Mouse (Mus musculus) layer of hippocampus, adult 8-10 months (tissue): ENCODE data around the gene D5Ertd579e. TPM values are rescaled to one million over a fixed set of nuclear protein-coding genes. Genes with fewer than 3 reads are reported as not detected.
"Not testable (repeated sequence)": the region's sequence is repeated elsewhere in the genome, so short reads cannot be mapped to it uniquely, and the experiment has no call there.

ENCODE experiments used
- DNase-seq, 2 experiments: peaks; one replicate each; pipeline ENCODE4 v3.0.0; 2022; ENCODE audit warnings: low spot score in 2 of 2
- total RNA-seq, 4 experiments: library from RNA; stranded (reverse); gene quantifications; 2 replicates each; pipeline ENCODE4 v1.2.4; 2022

D5Ertd579e gene
- total RNA-seq, 4 experiments from 2014 or later = 92.0 to 121 (median 95.2) TPM

DNA sequence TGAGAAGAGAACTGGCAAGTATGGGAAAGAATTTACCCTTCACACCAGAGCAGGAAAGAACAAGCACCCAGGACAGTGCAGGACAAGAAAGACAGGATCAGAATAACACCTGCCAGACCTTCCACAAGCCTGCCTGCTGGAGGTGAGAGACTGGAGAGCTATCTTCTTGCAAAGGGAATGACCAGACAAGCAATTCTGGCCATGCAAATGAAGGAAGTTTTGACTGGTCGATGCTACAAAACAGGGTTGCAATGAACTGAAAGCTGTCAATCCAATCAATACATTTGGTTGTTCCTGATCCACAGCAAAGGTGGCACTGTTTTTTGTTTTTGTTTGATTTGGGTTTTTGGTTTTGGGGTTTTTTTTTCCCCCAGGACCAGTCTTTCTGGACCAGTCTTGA is 12.2 kb downstream of the D5Ertd579e start:
- DNase-seq = no peak

DNA sequence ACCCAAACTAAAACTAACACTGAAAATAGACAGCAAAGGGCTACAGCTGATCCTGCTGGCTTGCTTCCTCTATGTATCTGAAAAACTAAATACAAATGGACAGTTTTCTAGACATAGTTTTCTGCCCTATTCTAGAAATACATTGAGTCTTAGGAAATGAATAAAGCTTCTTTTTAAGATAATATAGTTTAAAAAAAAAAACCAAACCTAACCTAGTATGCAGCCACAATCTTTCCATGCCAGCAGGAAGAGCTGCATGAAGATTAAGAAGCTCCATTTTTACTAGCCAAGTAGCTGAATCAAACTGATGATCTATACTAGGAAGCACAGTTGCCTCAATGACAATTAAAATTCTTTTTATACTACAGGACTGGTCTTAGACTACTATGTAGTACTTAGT is 14.6 kb downstream of the D5Ertd579e start:
- DNase-seq = no peak

DNA sequence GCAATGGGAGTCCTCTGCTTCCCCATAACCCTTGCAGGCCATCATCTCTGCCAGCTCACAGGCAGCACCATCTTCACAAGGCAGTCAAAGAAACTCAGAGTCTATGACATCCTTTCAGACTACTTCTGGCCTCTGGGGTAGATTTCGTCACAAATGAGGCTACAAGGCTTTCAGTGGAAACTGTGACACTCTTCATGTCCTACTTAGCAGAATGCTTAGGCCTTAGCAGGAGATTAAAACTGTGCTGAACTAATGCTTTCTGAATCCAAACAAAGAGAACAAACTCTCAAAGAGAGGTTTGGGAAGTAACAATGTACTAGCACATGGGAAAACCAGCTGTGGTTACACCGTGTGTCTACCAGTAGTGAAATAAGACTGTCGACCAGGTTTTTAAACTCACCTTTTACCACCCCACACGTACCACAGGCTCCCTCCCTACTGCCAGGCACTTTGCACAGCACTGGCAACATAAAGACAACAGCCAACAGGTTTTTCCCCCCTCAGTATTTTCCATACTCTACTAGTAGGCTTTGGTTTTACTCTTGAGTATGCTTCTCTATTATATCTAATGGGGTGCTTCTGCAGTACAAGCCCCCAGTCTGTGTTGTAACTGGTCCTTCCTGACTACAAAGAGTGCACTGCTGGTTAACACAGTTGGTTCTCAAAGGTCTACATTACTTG is 15.8 kb downstream of the D5Ertd579e start:
- DNase-seq = no peak

DNA sequence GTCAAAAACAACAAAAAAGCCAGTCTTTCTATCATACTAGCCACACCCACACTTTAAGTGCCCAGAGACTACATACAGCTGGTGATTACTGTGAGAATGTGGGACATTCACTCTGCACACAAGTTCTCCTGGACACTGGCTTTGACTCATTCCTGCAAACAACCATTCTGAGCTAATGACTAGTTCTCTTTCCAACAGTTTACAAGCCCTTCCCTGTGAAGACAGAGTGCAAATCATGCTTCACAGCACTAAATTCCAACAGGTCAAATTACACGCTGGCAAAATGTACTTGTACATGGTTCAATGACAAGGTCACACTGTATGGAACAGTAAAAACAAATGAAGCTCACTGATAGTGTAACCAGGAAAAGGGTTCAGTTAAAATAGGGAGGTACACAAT is 17.0 kb downstream of the D5Ertd579e start:
- no peak for DNase-seq

DNA sequence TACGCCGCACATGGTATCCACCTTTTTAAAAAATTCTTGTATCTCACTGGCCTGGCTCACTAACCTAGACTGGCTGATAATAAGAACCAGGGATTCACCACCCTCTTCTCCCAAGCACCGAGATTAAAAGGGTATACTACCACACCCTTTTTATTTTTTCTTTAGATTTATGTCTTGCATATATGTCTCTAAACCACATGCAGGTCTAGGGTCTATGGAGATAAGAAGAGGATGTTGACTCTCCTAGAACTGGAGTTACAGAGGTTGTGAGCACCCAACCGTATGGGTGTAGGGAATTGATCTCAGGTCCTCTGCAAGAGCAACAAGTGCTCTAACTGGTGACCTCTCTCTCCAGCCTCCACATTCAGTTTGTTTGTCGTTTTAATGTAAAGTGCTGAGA is 17.9 kb downstream of the D5Ertd579e start:
- no peak for DNase-seq

DNA sequence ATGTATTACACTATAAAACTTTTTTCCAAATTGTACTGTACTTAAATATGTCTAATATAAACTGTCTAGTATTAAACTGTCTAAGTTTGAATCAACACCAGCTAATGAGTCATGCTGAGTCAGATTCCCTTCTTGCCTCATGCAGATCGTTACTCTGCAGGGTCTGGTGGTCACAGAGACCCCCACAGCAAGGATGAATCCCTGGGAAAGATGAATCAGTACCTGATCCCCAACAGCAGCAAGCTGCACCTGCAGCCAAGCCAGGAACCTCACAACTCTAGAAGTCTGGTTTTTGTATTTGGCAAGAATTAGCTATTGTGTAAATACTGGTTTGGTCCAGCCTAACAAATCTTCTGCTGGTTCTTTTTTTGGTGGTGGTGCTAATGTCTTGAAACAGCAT is 20.4 kb downstream of the D5Ertd579e start:
- no peak for DNase-seq

DNA sequence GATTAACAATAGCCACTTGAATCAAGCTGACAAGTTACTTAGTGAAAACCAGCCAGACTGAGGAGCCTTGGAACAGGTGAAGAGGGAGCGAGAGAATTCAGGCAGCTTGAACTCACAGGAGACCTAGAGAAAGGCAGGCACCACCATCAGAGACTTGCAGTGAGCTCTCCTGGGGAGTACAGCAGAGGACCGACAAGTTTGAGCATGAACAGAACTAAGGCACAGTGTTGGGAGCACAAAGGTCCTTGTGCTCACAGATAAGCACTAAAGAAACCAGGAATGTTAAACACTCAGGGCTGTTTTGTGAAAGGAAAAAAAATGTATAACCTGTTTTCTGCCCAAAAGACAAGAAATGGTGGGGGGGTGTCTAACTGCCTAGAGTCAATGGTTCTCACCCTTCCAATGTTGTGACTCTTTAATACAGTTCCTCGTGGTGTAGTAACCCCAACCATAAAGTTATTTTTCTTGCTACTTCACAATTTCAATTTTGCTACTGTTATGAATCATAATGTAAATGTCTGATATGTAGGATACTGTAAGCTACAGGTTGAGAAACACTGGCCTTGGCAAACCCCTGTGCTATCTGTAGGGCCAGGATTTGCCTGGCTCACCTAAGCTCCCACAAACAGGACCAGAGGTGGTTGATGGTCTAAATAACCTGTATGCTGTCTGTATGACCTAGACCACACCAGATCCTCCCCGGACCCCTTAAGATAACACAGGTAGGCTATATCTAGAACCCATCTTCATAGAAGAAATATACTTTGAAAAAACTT is 21.0 kb downstream of the D5Ertd579e start:
- DNase-seq = no peak

DNA sequence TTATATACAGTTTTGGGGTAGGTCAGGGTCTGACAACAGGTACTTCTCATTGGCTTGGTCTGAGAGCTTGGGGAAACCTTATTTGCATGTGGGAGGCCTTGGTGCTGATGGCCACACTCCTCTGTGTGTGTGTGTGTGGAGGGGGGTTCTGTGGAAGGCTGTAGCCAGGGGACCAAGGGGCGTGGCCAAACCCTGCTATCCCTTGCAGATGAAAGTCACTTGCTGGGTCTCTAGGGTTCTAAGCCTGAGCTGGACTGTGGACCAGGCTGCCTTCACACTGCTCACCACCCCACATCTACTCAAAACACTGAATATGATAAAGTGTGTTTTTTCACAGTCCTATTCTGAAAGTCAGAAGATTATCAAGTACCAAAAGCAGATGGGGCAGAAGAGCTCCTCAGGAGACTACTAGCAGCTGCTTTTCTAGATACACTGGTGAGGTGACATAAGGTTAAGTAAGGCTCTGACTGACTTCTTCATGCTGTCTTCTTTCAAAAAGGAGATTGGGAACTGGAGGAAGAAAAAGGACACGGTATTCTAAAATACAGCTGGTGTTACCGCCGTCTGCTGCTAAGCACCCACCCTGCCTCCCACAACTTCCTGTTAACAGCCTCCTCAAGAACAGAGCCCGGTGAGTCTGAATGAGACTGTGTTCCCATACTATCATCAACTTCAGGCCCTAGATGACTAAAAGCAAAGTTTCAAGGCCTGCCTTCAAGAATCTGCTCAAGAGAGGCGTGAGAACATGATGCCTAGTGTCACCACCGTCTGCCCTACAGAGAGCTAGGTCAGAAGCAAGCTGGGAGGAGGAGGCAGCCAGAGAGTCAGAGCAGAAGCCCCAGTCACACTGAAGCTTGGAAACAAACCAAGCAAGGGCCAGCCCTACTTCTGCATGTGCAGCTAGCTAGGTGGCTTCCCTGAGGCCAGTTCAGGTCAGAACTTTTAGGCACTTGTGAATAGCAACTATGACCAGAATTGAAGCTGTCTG is 26.5 kb downstream of the D5Ertd579e start:
- DNase-seq = peak; percentile 58 to 65

DNA sequence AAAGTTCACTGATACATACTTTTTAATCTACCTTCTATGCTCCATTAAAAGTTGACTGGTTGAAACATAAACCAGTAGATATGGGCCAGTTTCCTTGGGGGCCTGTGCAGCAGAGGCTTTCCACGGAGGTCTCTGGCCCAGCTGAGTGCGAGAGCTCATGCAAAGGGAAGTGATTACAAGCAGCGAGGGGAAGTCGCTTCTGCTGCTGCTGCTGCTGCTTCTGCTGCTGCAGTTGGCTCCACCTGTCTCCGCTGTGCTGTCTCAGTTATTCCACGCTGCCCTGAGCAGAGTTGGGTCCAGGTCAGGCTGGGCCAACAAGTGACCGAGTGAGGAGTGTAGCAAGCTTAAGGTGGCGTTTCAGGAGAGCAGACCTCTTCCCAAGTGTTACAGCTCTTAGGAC is 27.3 kb downstream of the D5Ertd579e start:
- DNase-seq = no peak

DNA sequence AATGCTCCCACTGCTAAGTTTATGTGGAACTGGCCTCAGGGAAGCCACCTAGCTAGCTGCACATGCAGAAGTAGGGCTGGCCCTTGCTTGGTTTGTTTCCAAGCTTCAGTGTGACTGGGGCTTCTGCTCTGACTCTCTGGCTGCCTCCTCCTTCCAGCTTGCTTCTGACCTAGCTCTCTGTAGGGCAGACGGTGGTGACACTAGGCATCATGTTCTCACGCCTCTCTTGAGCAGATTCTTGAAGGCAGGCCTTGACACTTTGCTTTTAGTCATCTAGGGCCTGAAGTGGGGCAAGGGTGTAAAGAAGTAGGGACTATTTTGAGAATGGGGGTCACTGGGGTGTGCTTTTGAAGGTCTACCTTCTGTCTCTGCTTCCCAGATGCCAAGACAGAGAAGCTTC is 27.8 kb downstream of the D5Ertd579e start:
- not testable (repeated sequence) for DNase-seq

DNA sequence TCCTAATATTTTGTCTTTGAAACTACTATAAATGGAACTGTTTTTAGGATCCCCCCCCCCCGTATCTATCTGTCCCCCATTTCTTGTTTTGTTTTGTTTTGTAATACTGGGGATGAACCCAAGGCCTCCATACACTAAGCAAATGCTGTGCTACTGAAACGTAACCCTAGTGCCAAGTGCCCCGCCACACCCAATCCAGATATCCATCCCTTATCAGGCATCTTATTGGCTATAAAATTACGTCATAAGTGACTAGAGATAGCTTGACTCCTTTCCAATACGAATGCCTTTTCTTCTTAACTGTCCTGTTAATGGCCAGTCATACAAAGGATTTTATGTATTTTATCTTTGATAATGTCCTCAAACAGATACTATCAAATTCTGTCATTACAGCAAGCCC is 28.7 kb downstream of the D5Ertd579e start:
- no peak for DNase-seq

DNA sequence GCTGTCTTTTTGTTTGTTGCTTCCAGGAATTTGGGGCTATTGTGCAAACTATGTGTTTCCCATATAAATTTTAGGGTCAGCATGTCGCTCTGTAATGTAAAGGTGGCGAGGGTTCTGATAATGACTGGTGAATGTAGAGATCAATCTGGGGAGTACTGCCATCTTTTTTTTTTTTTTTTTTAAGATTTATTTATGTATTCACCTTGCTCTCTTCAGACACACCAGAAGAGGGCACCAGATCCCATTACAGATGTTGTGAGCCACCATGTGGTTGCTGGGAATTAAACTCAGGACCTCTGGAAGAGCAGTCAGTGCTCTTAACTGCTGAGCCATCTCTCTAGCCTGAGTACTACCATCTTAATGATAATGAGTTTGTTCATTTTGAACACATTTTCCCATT is 29.1 kb downstream of the D5Ertd579e start:
- DNase-seq = not testable (repeated sequence)

DNA sequence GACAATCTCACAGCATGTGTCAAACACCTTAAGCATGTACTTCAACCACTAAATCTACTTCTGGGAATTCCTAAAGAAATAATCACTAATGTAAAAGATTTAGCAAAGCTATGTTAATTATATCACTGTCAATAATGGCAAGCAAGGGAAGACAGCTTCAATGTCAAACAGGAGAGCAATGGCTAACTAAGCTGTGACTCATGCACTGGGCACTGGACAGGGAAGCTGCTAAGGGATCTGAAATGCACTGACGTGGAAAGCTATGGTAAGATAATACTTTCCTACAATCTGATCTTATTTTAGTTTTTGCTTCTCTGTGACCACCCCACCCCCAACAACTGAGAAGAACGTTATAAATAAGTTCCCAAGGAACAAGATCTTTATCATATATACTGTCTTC is 32.5 kb downstream of the D5Ertd579e start:
- no peak for DNase-seq

DNA sequence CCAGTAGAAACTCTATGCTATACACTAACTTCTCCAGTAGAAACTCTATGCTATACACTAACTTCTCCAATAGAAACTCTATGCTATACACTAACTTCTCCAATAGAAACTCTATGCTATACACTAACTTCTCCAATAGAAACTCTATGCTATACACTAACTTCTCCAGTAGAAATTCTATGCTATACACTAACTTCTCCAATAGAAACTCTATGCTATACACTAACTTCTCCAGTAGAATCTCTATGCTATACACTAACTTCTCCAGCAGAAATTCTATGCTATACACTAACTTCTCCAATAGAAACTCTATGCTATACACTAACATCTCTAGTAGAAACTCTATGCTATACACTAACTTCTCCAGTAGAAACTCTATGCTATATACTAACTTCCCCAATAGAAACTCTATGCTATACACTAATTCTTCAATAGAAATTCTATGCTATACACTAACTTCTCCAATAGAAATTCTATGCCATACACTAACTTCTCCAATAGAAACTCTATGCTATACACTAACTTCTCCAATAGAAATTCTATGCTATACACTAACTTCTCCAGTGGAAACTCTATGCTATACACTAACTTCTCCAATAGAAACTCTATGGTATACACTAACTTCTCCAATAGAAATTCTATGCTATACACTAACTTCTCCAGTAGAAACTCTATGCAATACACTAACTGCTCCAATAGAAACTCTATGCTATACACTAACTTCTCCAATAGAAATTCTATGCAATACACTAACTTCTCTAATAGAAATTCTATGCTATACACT is 34.7 kb downstream of the D5Ertd579e start:
- DNase-seq = not testable (repeated sequence)

DNA sequence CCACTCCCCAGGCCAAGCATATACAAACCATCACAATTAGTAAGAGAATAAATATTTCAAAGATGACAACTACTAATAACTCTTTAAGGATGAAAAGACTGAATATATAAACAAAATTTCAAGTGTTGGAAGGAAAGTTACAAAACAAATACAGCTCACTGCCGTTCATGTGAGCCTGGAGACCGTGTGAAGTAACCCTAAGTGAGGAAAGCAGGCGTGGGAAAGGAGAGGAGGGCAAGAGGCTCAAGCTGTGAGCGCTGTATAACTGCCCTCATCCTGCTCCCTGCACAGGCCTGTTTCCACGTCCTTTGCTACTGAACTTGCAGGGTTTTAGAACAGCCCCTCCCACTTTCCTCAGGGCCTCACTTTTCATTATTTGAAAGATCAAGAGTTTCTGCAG is 70.2 kb downstream of the D5Ertd579e start:
- DNase-seq = no peak

DNA sequence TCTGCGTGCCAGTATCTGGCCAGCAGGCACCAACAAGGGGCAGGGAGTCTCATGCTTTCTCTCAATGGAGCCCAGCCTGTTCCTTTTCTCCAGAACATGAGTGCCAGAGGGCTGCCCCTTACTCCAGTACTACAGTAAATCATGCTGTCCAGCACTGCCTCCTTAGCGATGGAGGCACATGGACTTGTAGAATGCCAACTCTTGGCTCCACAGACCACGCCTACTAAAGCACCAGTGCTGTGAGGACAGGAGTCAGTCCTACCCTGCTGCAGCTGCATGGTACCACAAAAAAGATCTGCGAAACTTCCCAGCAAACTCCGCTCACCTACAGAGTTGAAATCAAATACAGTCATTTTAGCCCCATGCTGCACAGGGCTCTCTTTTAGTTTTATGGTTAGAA is 72.2 kb downstream of the D5Ertd579e start:
- no peak for DNase-seq

DNA sequence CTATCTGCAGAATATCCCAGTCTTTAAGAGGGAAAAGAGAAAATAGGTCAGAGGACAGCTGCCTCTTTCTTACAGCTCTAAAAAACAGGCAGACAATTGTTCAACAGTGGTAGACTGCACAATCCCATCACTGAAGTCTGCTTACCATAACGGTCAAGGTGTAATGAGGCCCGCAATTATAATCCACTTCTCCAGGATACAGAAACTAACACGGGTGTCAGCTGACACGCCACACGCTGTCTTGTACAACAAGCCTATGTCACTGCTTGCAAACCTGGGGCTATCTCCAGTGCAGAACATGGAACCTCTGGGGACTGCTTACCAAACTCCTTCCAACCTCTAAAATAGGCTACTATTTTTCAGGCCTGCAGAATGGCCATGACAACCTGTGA is 74.8 kb downstream of the D5Ertd579e start:
- no peak for DNase-seq

DNA sequence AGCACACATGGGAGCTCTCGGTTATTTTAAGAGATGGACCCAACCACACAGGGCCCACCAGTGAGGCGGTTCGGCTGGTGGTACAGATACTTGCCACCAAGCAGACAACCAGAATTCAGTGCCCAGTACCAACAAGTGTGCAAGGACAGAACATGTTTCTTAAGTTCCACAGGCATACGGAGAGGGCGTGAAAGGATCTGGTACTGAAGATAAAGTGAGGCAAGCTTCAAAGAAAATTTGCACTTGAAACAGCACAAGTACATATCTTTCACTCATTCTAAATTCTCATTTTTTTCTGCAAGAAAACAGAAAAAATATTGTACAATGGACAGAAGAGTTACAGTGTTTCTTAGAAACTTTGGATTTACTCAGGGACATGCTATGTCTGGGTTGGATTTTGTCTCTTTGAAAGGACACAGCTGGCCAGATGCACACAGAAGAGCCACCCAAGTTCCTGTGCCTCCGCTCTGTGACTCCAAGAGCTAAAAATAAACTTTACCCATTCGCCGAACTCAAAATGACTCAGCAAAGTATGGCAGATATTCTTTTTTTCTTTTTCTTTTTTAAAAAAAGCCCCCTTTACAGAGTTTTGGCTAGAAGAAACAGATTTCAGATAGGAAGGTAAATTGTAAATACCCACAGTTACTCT is 75.3 kb downstream of the D5Ertd579e start:
- DNase-seq = no peak

DNA sequence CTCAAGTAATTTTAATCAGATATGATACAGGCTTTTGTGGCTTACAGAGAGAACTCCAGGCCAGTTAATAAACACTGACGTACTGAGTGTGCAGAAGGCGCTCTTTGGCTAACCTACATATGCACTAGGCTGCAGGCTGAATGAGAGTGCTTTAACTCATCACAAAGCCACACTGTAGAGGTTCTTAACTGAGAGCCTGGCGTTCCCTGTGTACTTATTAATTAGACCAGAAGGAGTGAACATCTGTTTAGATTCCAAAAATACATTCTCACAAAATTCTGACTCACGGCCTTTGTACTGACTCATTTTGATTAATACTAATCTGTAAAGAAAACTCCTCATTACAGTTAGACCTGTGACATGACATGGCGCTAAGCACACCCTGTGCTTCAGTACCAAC is 76.9 kb downstream of the D5Ertd579e start:
- DNase-seq = no peak

DNA sequence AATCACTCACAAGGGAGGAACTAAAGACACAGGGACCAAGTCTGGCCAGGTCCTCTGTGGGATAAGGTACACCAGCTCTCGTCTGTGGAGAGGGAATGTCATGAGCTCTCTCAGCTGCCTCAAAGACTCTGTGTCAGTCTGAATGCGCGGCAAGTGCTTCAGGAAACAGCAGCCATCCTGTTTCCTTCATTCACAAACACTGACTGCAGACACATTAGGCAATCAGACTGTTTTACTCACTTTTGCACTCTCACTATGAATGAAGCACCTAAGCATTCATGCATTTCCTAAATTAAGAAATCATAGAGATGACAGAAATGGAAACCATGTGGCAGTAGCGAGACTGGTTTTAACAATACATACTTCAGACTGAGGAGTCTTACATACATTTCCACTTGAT is 77.5 kb downstream of the D5Ertd579e start:
- no peak for DNase-seq

DNA sequence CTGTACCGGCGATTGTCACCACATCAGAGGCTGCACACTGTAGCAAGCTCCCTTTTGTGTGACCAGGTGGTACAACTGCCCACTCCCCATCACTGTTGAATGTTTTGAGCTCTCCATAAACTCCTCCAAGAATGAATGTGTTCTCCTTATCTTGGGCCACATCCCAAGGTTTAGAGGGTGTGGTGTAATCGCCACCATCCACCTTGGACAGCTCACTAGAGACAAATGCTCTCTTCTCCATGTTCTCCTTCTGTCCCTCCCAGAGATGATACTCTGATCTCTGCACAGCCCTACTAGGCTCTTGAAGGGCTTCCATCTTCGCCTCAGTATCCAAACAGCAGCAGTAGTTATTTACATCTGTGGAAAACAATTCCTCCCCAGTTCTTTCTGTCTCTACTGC is 81.7 kb downstream of the D5Ertd579e start:
- no peak for DNase-seq
